Mouse (Mus musculus) megakaryocyte, embryonic 14.5 days (primary cell): ENCODE data around the gene Ankrd50.

Experiments
- FLI1 ChIP-seq: IDR thresholded peaks from 2 replicates; pipeline ENCODE4 v1.6.1; 2012; ENCODE audit warnings: low read length, inconsistent platforms, mixed read lengths
- GATA1 ChIP-seq: IDR thresholded peaks from 3 replicates; pipeline ENCODE4 v1.6.1; 2012; ENCODE audit warnings: mixed read lengths, low read length, inconsistent platforms, borderline replicate concordance

DNA sequence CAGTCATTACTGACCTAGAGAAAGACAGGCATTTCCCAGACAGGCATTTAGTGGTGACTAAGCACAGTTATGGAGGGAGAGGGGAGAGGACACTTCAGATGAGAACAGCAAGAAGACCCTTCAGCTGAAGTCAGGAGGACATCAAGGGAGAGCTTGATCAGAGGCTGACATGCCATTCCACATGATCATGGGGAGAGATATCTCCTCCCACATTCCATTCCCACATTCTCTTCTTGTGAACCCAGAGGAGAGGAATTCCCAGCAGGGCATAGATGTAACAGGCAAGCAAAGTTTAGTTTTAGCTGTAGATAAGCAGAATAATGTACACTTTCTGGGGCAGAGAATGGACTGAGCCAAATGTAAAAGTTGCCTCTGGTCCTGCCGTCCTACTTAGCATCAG, 57.4 kb downstream of the Ankrd50 start:
- no peak for TF ChIP-seq GATA1
- no peak for TF ChIP-seq FLI1
